Comparison of ENCODE assay signal across 8 mouse cellular contexts in genomic region chr2:174342793-174343400, GRCm38 (mm10). TPM values are rescaled to one million over a fixed set of nuclear protein-coding genes. Genes with fewer than 3 reads are reported as not detected.
DNase-seq lines count a peak whose midpoint lies in the region; ATAC-seq and TF ChIP-seq lines count a peak whose summit lies in the region.

No protein-coding gene starts in this region.

- no peak overlapping the region for H3K4me3 ChIP-seq in forebrain, embryonic 12.5 days (replicated peaks)
- H3K4me3 ChIP-seq in forebrain, embryonic 10.5 days, result no peak overlapping the region
- no peak overlapping the region for H3K4me3 ChIP-seq in layer of hippocampus, adult 2 months
- H3K4me3 ChIP-seq in heart, postnatal 0 days (ENCODE audit: low read depth, low read length), result no peak overlapping the region
- no peak overlapping the region for H3K4me3 ChIP-seq in midbrain, embryonic 14.5 days (replicated peaks; ENCODE audit: low read depth, low read length)

- WGBS in forebrain, embryonic 12.5 days, result 79% methylated on average over 8 of the region's 8 CpGs
- WGBS in forebrain, embryonic 10.5 days, result 84% methylated on average over 8 of the region's 8 CpGs
- WGBS in heart, postnatal 0 days, result 25% methylated on average over 8 of the region's 8 CpGs
- 76% methylated on average over 8 of the region's 8 CpGs for WGBS in midbrain, embryonic 14.5 days

- H3K4me1 ChIP-seq in forebrain, embryonic 12.5 days, result peaks cover 31% of the 10 kb centered on the region
- H3K4me1 ChIP-seq in forebrain, embryonic 10.5 days, result peaks cover 32% of the 10 kb centered on the region
- peaks cover 55% of the 10 kb centered on the region for H3K4me1 ChIP-seq in heart, postnatal 0 days (ENCODE audit: control insufficient read depth, insufficient read depth)
- peaks cover 16% of the 10 kb centered on the region for H3K4me1 ChIP-seq in midbrain, embryonic 14.5 days (ENCODE audit: control insufficient read depth, insufficient read depth, low read length)

- H3K27me3 ChIP-seq in forebrain, embryonic 12.5 days, result no peaks in the 10 kb centered on the region
- H3K27me3 ChIP-seq in forebrain, embryonic 10.5 days (ENCODE audit: poor library complexity, severe bottlenecking), result no peaks in the 10 kb centered on the region
- no peaks in the 10 kb centered on the region for H3K27me3 ChIP-seq in heart, postnatal 0 days (ENCODE audit: control insufficient read depth, insufficient read depth, low read length)
- H3K27me3 ChIP-seq in midbrain, embryonic 14.5 days (ENCODE audit: control insufficient read depth, insufficient read depth, low read length), result no peaks in the 10 kb centered on the region

- no peak for TF ChIP-seq EP300 in heart, postnatal 0 days (IDR thresholded peaks at IDR 0.05; ENCODE audit: low read depth)

- peaks cover 42% of the 10 kb centered on the region for H3K36me3 ChIP-seq in forebrain, embryonic 12.5 days (replicated peaks)
- peaks cover 96% of the 10 kb centered on the region for H3K36me3 ChIP-seq in forebrain, embryonic 10.5 days (replicated peaks)
- peaks cover 41% of the 10 kb centered on the region for H3K36me3 ChIP-seq in heart, postnatal 0 days (replicated peaks; ENCODE audit: control insufficient read depth, insufficient read depth, low read length)
- H3K36me3 ChIP-seq in midbrain, embryonic 14.5 days (ENCODE audit: control insufficient read depth, insufficient read depth, low read length), result peaks cover 37% of the 10 kb centered on the region

- H3K9me3 ChIP-seq in forebrain, embryonic 12.5 days, result no peaks in the 10 kb centered on the region
- peaks cover 16% of the 10 kb centered on the region; the same call in 1 of the 2 replicates for H3K9me3 ChIP-seq in forebrain, embryonic 10.5 days
- H3K9me3 ChIP-seq in heart, postnatal 0 days (replicated peaks; ENCODE audit: control insufficient read depth, low read length), result no peaks in the 10 kb centered on the region
- H3K9me3 ChIP-seq in midbrain, embryonic 14.5 days (ENCODE audit: control insufficient read depth, low read length), result no peaks in the 10 kb centered on the region

- no peak for ATAC-seq in forebrain, embryonic 12.5 days (ENCODE audit: low FRiP score)
- no peak for ATAC-seq in heart, postnatal 0 days (ENCODE audit: insufficient read depth, low read depth)
- ATAC-seq in midbrain, embryonic 14.5 days (ENCODE audit: low FRiP score, low TSS enrichment), result no peak

- TF ChIP-seq CTCF in layer of hippocampus, adult 2 months (conservative IDR thresholded peaks at IDR 0.05), result no peak
- TF ChIP-seq CTCF in heart, postnatal 0 days (IDR thresholded peaks at IDR 0.05; ENCODE audit: low read depth), result no peak

- no peak for DNase-seq in forebrain, embryonic 10.5 days (ENCODE audit: extremely low spot score, low spot score)
- no peak for DNase-seq in layer of hippocampus, adult 2 months (ENCODE audit: low spot score in 2 of 2)
- DNase-seq in layer of hippocampus, adult 9-10 months (ENCODE audit: low spot score), result no peak
- no peak for DNase-seq in heart, postnatal 0 days (ENCODE audit: low spot score)
- no peak for DNase-seq in midbrain, embryonic 14.5 days
- no peak for DNase-seq in left cerebral cortex, postnatal 4 days
- no peak for DNase-seq in thymus, postnatal 10 days (ENCODE audit: low spot score in 2 of 2)

- H3K4me2 ChIP-seq in forebrain, embryonic 12.5 days, result no peak overlapping the region
- peak overlapping the region; percentile 38; the same call in 1 of the 2 replicates for H3K4me2 ChIP-seq in heart, postnatal 0 days (ENCODE audit: low read depth, low read length)
- H3K4me2 ChIP-seq in midbrain, embryonic 14.5 days (ENCODE audit: low read length), result no peak overlapping the region

- H3K27ac ChIP-seq in forebrain, embryonic 12.5 days, result peak overlapping the region; percentile 43; the same call in 1 of the 2 replicates
- H3K27ac ChIP-seq in forebrain, embryonic 10.5 days, result no peak overlapping the region
- peak overlapping the region; percentile 77 for H3K27ac ChIP-seq in layer of hippocampus, adult 2 months
- peak overlapping the region; percentile 84 for H3K27ac ChIP-seq in heart, postnatal 0 days (ENCODE audit: low read depth)
- peak overlapping the region; percentile 38 for H3K27ac ChIP-seq in midbrain, embryonic 14.5 days (replicated peaks; ENCODE audit: low read depth, low read length)

- intact Hi-C loops in left cerebral cortex, postnatal 4 days (cut with DNase I), result no loop called here

- H3K9ac ChIP-seq in forebrain, embryonic 12.5 days, result no peak overlapping the region
- no peak overlapping the region for H3K9ac ChIP-seq in heart, postnatal 0 days (replicated peaks; ENCODE audit: low read depth, low read length)
- H3K9ac ChIP-seq in midbrain, embryonic 14.5 days (replicated peaks; ENCODE audit: low read length), result no peak overlapping the region

RNA-seq across cellular contexts. Expression of gene Gm20721, which starts 3.6 kb away (rescaled TPM):
- 7.1 and 7.5 TPM in 2 replicates for polyA plus RNA-seq in forebrain, embryonic 12.5 days (2016; fragmentation: Nextera tagmentation; extraction: Ambion mirVana)
- polyA plus RNA-seq in forebrain, embryonic 10.5 days (2016; fragmentation: Nextera tagmentation; extraction: Ambion mirVana), result 5.9 and 8.1 TPM in 2 replicates
- 1 to 10 TPM; 2.0 to 3.5 TPM for total RNA-seq in layer of hippocampus, adult 2 months (2021)
- total RNA-seq in heart, postnatal 0 days (2014; rRNA removed; ENCODE audit: low replicate concordance), result not detected in 2 replicates
- polyA plus RNA-seq in heart, postnatal 0 days (2015; fragmentation: Nextera tagmentation; extraction: Ambion mirVana), result 11.3 and 15.8 TPM in 2 replicates
- polyA plus RNA-seq in midbrain, embryonic 14.5 days (2014; fragmentation: Nextera tagmentation; extraction: Ambion mirVana), result 6.4 and 7.5 TPM in 2 replicates
- total RNA-seq in left cerebral cortex, postnatal 4 days (2021), result 1 to 10 TPM; 2.0 to 2.2 TPM

RNA-seq across cellular contexts. Expression of gene Gnas, which starts 58.8 kb away (rescaled TPM):
- 1,283 and 1,309 TPM in 2 replicates for polyA plus RNA-seq in forebrain, embryonic 12.5 days (2016; fragmentation: Nextera tagmentation; extraction: Ambion mirVana)
- polyA plus RNA-seq in forebrain, embryonic 10.5 days (2016; fragmentation: Nextera tagmentation; extraction: Ambion mirVana), result 880 and 928 TPM in 2 replicates
- 1,000 to 10,000 TPM; 1,674 to 1,781 TPM for total RNA-seq in layer of hippocampus, adult 2 months (2021)
- total RNA-seq in heart, postnatal 0 days (2014; rRNA removed; ENCODE audit: low replicate concordance), result 1,131 and 1,208 TPM in 2 replicates
- 1,263 and 1,283 TPM in 2 replicates for polyA plus RNA-seq in heart, postnatal 0 days (2015; fragmentation: Nextera tagmentation; extraction: Ambion mirVana)
- 1,446 and 1,495 TPM in 2 replicates for polyA plus RNA-seq in midbrain, embryonic 14.5 days (2014; fragmentation: Nextera tagmentation; extraction: Ambion mirVana)
- total RNA-seq in left cerebral cortex, postnatal 4 days (2021), result 1,000 to 10,000 TPM; 1,551 to 1,677 TPM
